Mouse (Mus musculus) mesoderm, embryonic 11.5 days (tissue): ENCODE measurements at regions not wholly inside any gene's neighbourhood (a gene's known extent, or its start where the extent isn't known, plus 50 kb on each side); places are given as distances from the start of the nearest gene placed in this dataset.

Experiments used
- DNase-seq: peaks from one replicate; pipeline ENCODE4 v3.0.0-alpha.2; 2012; ENCODE audit warnings: low read depth, low spot score

GRCm38 (mm10) chr12:106186501-106186900 is 176.5 kb downstream of the Vrk1 start:
- DNase-seq: no peak

- no peak for DNase-seq
These were observed 181.7 kb downstream of the Vrk1 start for GRCm38 (mm10) chr12:106191771-106192170.

GRCm38 (mm10) chr12:106199302-106199701 is 189.3 kb downstream of the Vrk1 start:
- no peak for DNase-seq

GRCm38 (mm10) chr12:106203526-106203925 is 193.5 kb downstream of the Vrk1 start:
- DNase-seq: no peak

- DNase-seq: no peak
These were observed 200.9 kb downstream of the Vrk1 start for GRCm38 (mm10) chr12:106210959-106211358.

- DNase-seq: no peak
These were observed 201.5 kb downstream of the Vrk1 start for GRCm38 (mm10) chr12:106211488-106211887.

- DNase-seq: no peak
These were observed 202.4 kb downstream of the Vrk1 start for GRCm38 (mm10) chr12:106212397-106212796.

- no peak for DNase-seq
These were observed 210.0 kb downstream of the Vrk1 start for GRCm38 (mm10) chr12:106220071-106220470.

- no peak for DNase-seq
These were observed 216.2 kb downstream of the Vrk1 start for GRCm38 (mm10) chr12:106226276-106226675.

GRCm38 (mm10) chr12:106226776-106227562 is 216.9 kb downstream of the Vrk1 start:
- no peak for DNase-seq

GRCm38 (mm10) chr12:106227563-106227840 is 217.5 kb downstream of the Vrk1 start:
- DNase-seq: no peak

- no peak for DNase-seq
These were observed 235.3 kb downstream of the Vrk1 start for GRCm38 (mm10) chr12:106245178-106245840.

GRCm38 (mm10) chr12:106273591-106273990 is 263.6 kb downstream of the Vrk1 start:
- no peak for DNase-seq

GRCm38 (mm10) chr12:106277886-106278285 is 267.9 kb downstream of the Vrk1 start:
- DNase-seq: no peak

GRCm38 (mm10) chr12:106282491-106283106 is 272.6 kb downstream of the Vrk1 start:
- no peak for DNase-seq

- DNase-seq: no peak
These were observed 274.8 kb downstream of the Vrk1 start for GRCm38 (mm10) chr12:106284814-106285213.

- peak; percentile 32 for DNase-seq
These were observed 278.9 kb downstream of the Vrk1 start for GRCm38 (mm10) chr12:106288791-106289515.

GRCm38 (mm10) chr12:106291476-106292046 is 281.5 kb downstream of the Vrk1 start:
- DNase-seq: no peak

- DNase-seq: no peak
These were observed 283.1 kb downstream of the Vrk1 start for GRCm38 (mm10) chr12:106293117-106293516.

- DNase-seq: no peak
These were observed 285.6 kb downstream of the Vrk1 start for GRCm38 (mm10) chr12:106295596-106295995.

- DNase-seq: no peak
These were observed 292.6 kb downstream of the Vrk1 start for GRCm38 (mm10) chr12:106302617-106303016.
